Comparison of ENCODE assay signal across 8 mouse cellular contexts in the genomic region with DNA sequence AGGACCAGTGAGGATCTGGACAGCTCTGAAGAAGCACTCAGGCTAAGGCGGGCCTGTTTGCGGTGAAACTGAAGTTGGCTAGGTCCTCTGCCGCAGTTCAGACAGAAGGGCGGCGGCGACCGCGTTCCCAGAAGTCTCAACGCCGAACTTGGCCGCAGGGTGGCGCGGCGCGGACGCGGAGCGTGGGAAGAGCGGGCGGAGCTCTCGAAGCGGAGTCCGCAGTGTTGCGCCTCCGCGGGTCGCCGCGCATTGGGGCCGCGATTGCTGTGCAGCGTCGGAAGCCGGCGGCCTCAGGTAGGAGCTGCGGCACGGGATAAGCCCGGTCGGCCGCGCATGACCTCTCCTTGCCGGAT. TPM values are rescaled to one million over a fixed set of nuclear protein-coding genes. Genes with fewer than 3 reads are reported as not detected.
A peak's percentile ranks its signal among the peaks of the same experiment; 100 is the strongest.
DNase-seq lines count a peak whose midpoint lies in the region; ATAC-seq lines count a peak whose summit lies in the region.

No protein-coding gene starts in this region.

- H3K27ac ChIP-seq in intestine, embryonic 16.5 days (ENCODE audit: low read length) = peak overlapping the region; percentile 82
- peak overlapping the region; percentile 91 for H3K27ac ChIP-seq in midbrain, embryonic 10.5 days (replicated peaks)

- no peaks in the 10 kb centered on the region for H3K9me3 ChIP-seq in intestine, embryonic 16.5 days (ENCODE audit: control insufficient read depth, low read length)
- no peaks in the 10 kb centered on the region for H3K9me3 ChIP-seq in midbrain, embryonic 10.5 days (replicated peaks)

- H3K36me3 ChIP-seq in intestine, embryonic 16.5 days (ENCODE audit: control insufficient read depth, insufficient read depth, low read length) = no peaks in the 10 kb centered on the region
- H3K36me3 ChIP-seq in midbrain, embryonic 10.5 days = no peaks in the 10 kb centered on the region

- WGBS in intestine, embryonic 16.5 days = under 1% methylated on average over 42 of the region's 42 CpGs
- under 1% methylated on average over 42 of the region's 42 CpGs for WGBS in midbrain, embryonic 10.5 days

- peaks cover 8% of the 10 kb centered on the region for H3K4me1 ChIP-seq in intestine, embryonic 16.5 days (ENCODE audit: control insufficient read depth, insufficient read depth, low read length)
- H3K4me1 ChIP-seq in midbrain, embryonic 10.5 days = peaks cover 22% of the 10 kb centered on the region

- peak overlapping the region; percentile 84 for H3K9ac ChIP-seq in intestine, embryonic 16.5 days (ENCODE audit: low read depth, low read length)

- peak overlapping the region; percentile 89 for H3K4me2 ChIP-seq in intestine, embryonic 16.5 days (ENCODE audit: low read depth, low read length)

- no peaks in the 10 kb centered on the region for H3K27me3 ChIP-seq in intestine, embryonic 16.5 days (replicated peaks; ENCODE audit: control insufficient read depth, insufficient read depth, low read length)
- peaks cover 15% of the 10 kb centered on the region; the same call in 1 of the 2 replicates for H3K27me3 ChIP-seq in midbrain, embryonic 10.5 days (ENCODE audit: low read depth, poor library complexity, severe bottlenecking)

- peak; percentile 96 for ATAC-seq in intestine, embryonic 16.5 days

- peak overlapping the region; percentile 74 for H3K4me3 ChIP-seq in intestine, embryonic 16.5 days (ENCODE audit: low read length)
- H3K4me3 ChIP-seq in midbrain, embryonic 10.5 days = peak overlapping the region; percentile 81

- intact Hi-C loops in left cerebral cortex, postnatal 25 days (cut with DNase I) = loop anchor here (1.0 to 5.0 kb wide), 3 partner anchors 42 to 156 kb away; partner anchors contain the start of gene Cr1l

- DNase-seq in adrenal gland, postnatal 10 days = peak; percentile 97
- DNase-seq in embryo, embryonic 9.5 days (ENCODE audit: extremely low spot score) = peak; percentile 87
- peak; percentile 83 to 91 for DNase-seq in gastrocnemius, postnatal 4 days (ENCODE audit: low spot score in 2 of 2)
- peak; percentile 93 to 95 for DNase-seq in left cerebral cortex, postnatal 25 days (ENCODE audit: low spot score in 2 of 2)
- peak; percentile 88 for DNase-seq in midbrain, embryonic 10.5 days (ENCODE audit: low spot score)
- DNase-seq in right cerebral cortex, postnatal 36 days (ENCODE audit: low spot score in 2 of 2) = peak; percentile 84 to 89
- DNase-seq in urinary bladder, postnatal 4 days (ENCODE audit: low spot score in 2 of 2) = peak; percentile 84 to 90

RNA-seq across cellular contexts. Expression of gene Cd34, which starts 37.5 kb away (rescaled TPM):
- 100 to 1,000 TPM; 109 to 127 TPM for total RNA-seq in adrenal gland, postnatal 10 days (2021)
- 100 to 1,000 TPM; 225 to 262 TPM for total RNA-seq in gastrocnemius, postnatal 4 days (2021)
- polyA plus RNA-seq in intestine, embryonic 16.5 days (2015; fragmentation: Nextera tagmentation; extraction: Ambion mirVana) = 56.2 and 59.3 TPM in 2 replicates
- total RNA-seq in left cerebral cortex, postnatal 25 days (2021) = 10 to 100 TPM; 52.1 to 57.5 TPM
- polyA plus RNA-seq in midbrain, embryonic 10.5 days (2016; fragmentation: Nextera tagmentation; extraction: Ambion mirVana) = 51.5 and 56.2 TPM in 2 replicates

Comparison
In these comparisons a context has a peak if more than half of its experiments do, and no peak if none do; other contexts are left out.
1. Peak in every context shown above with its lines: DNase-seq, ATAC-seq, H3K4me3 ChIP-seq and H3K27ac ChIP-seq.